Mouse (Mus musculus) forebrain, embryonic 11.5 days (tissue): ENCODE measurements around the gene Rbm8a2. TPM values are rescaled to one million over a fixed set of nuclear protein-coding genes. Genes with fewer than 3 reads are reported as not detected.

ENCODE experiments used
- ATAC-seq: fragments of 200-750 bp; cut with Nextera tagmentation; replicated peaks from 2 replicates; pipeline ENCODE4 v1.8.0; 2017; ENCODE audit warnings: moderate TSS enrichment; ENCODE audit not compliant: low FRiP score
- DNase-seq: peaks from one replicate; pipeline ENCODE4 v3.0.0-alpha.2; 2017; ENCODE audit warnings: low spot score
- H3K27ac ChIP-seq: fragments of 300-500 bp; sonication (generic); 2 replicates; pipeline ENCODE4 v1.5.1; 2014; ENCODE audit warnings: low read depth, low read length
- H3K27me3 ChIP-seq: fragments of 300-500 bp; sonication (generic); 2 replicates; pipeline ENCODE4 v1.6.1; 2014; ENCODE audit warnings: mild to moderate bottlenecking, low read length, mixed read lengths; ENCODE audit not compliant: control insufficient read depth, insufficient read depth
- H3K36me3 ChIP-seq: fragments of 300-500 bp; sonication (generic); 2 replicates; pipeline ENCODE4 v1.6.1; 2014; ENCODE audit warnings: mild to moderate bottlenecking, low read length, moderate library complexity, mixed read lengths; ENCODE audit not compliant: control insufficient read depth, insufficient read depth
- H3K4me1 ChIP-seq: fragments of 300-500 bp; sonication (generic); replicated peaks from 2 replicates; pipeline ENCODE4 v1.6.1; 2014; ENCODE audit warnings: low read length, mixed read lengths; ENCODE audit not compliant: control insufficient read depth, insufficient read depth
- H3K4me2 ChIP-seq: fragments of 300-500 bp; sonication (generic); 2 replicates; pipeline ENCODE4 v1.6.1; 2014; ENCODE audit warnings: low read depth, mild to moderate bottlenecking, low read length, moderate library complexity, mixed read lengths; ENCODE audit not compliant: severe bottlenecking
- H3K4me3 ChIP-seq: fragments of 300-500 bp; sonication (generic); 2 replicates; pipeline ENCODE4 v1.5.1; 2014; ENCODE audit warnings: low read depth, low read length
- H3K9ac ChIP-seq: fragments of 300-500 bp; sonication (generic); 2 replicates; pipeline ENCODE4 v1.6.1; 2014; ENCODE audit warnings: low read length
- H3K9me3 ChIP-seq: fragments of 300-500 bp; sonication (generic); 2 replicates; pipeline ENCODE4 v1.6.1; 2016; ENCODE audit warnings: low read length, mixed read lengths; ENCODE audit not compliant: control insufficient read depth
- WGBS: fragments of 180-500 bp; shearing (Covaris S2); extraction: QIAGEN DNeasy Blood & Tissue Kit; methylation state at CpG from one replicate; pipeline ENCODE4 v1.1.7; 2014; 5-methylcytosine and 5-hydroxymethylcytosine counted together
- polyA plus RNA-seq: library from polyadenylated mRNA; unstranded; fragments of >200 nt; fragmentation: Nextera tagmentation; extraction: Ambion mirVana; gene quantifications from 2 replicates; pipeline ENCODE4 v1.2.1, GENCODE M21; 2014

Gene Rbm8a2
- polyA plus RNA-seq, 1 experiment from 2014 or later = 1.0 TPM

GRCm38 (mm10) chr1:175946718-175947315 is 32.1 kb downstream of the Rbm8a2 start:
- ATAC-seq (no peak), DNase-seq (no peak)
- H3K4me3 ChIP-seq = no peak overlapping the region
- H3K4me2 ChIP-seq = no peak overlapping the region
- H3K9me3 ChIP-seq = no peaks in the 10 kb centered on the region
- no peaks in the 10 kb centered on the region for H3K4me1 ChIP-seq
- no peak overlapping the region for H3K9ac ChIP-seq
- no peak overlapping the region for H3K27ac ChIP-seq
- no peaks in the 10 kb centered on the region for H3K36me3 ChIP-seq
- 81% methylated on average over 4 of the region's 4 CpGs for WGBS
- no peaks in the 10 kb centered on the region for H3K27me3 ChIP-seq

GRCm38 (mm10) chr1:175943168-175943567 is 35.7 kb downstream of the Rbm8a2 start:
- Histone ChIP-seq H3K4me1 (no peaks in the 10 kb centered on the region), H3K4me3 (no peak overlapping the region), H3K4me2 (no peak overlapping the region), H3K27ac (no peak overlapping the region), H3K9ac (no peak overlapping the region), H3K27me3 (no peaks in the 10 kb centered on the region), H3K9me3 (no peaks in the 10 kb centered on the region), H3K36me3 (no peaks in the 10 kb centered on the region)
- WGBS = 93% methylated on average over 7 of the region's 7 CpGs
- ATAC-seq (no peak), DNase-seq (no peak)

- Histone ChIP-seq H3K4me1 (no peaks in the 10 kb centered on the region), H3K27me3 (no peaks in the 10 kb centered on the region), H3K9ac (no peak overlapping the region), H3K4me3 (no peak overlapping the region), H3K4me2 (no peak overlapping the region), H3K9me3 (no peaks in the 10 kb centered on the region), H3K27ac (no peak overlapping the region), H3K36me3 (no peaks in the 10 kb centered on the region)
- DNase-seq = no peak
- 80% methylated on average over 3 of the region's 3 CpGs for WGBS
- no peak for ATAC-seq
Measured at GRCm38 (mm10) chr1:175938731-175939130, 40.2 kb downstream of the Rbm8a2 start.

GRCm38 (mm10) chr1:175936282-175936737 is 42.6 kb downstream of the Rbm8a2 start:
- H3K9me3 ChIP-seq = no peaks in the 10 kb centered on the region
- peak overlapping the region; percentile 16; the same call in 1 of the 2 replicates for H3K9ac ChIP-seq
- 11% methylated on average over 11 of the region's 11 CpGs for WGBS
- H3K4me2 ChIP-seq = peak overlapping the region; percentile 39
- H3K4me3 ChIP-seq = no peak overlapping the region
- DNase-seq (peak; percentile 73), ATAC-seq (peak; percentile 88)
- no peaks in the 10 kb centered on the region for H3K4me1 ChIP-seq
- no peaks in the 10 kb centered on the region for H3K27me3 ChIP-seq
- no peak overlapping the region for H3K27ac ChIP-seq
- no peaks in the 10 kb centered on the region for H3K36me3 ChIP-seq

GRCm38 (mm10) chr1:175931391-175931790 is 47.5 kb downstream of the Rbm8a2 start:
- no peak overlapping the region for H3K27ac ChIP-seq
- H3K36me3 ChIP-seq = no peaks in the 10 kb centered on the region
- H3K9me3 ChIP-seq = no peaks in the 10 kb centered on the region
- no peaks in the 10 kb centered on the region for H3K4me1 ChIP-seq
- ATAC-seq = no peak
- no peak for DNase-seq
- no peak overlapping the region for H3K4me3 ChIP-seq
- H3K27me3 ChIP-seq = no peaks in the 10 kb centered on the region
- no peak overlapping the region for H3K4me2 ChIP-seq
- WGBS = 92% methylated on average over 5 of the region's 5 CpGs
- H3K9ac ChIP-seq = no peak overlapping the region

Other genes starting within 250 kb of the Rbm8a2 start
- gene Exo1, start 98.5 kb downstream of the Rbm8a2 start, polyA plus RNA-seq = 156 and 161 TPM in 2 replicates
- 0.20 and 0.31 TPM in 2 replicates for gene Gm38100, start 58.8 kb downstream of the Rbm8a2 start, polyA plus RNA-seq